ENCODE assay signal across 17 mouse cellular contexts in the genomic region with DNA sequence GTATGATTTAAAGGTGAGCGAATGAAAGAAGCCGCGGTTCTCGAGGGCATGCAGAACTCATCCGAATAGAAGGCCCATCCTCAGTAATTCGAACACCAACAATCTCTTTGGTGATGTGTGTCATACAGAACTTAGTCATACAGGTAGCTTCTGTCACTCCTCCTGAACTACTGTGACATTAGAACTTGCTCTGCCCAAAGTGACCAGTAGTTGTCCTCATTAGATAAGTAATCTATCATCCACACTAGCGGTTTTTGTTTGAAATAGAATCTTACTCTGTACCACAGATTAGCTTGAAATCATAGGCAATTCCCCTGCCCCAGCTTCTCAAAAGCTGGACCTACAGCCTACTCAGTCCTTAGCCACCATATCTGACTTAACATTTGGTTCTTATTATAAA.
DNase-seq lines count a peak whose midpoint lies in the region; ATAC-seq lines count a peak whose summit lies in the region.
"Had no signal": no experiment of that assay in that cellular context is flagged by ENCODE, and none has a peak within 500 bp of the region (broad histone marks: within the 10 kb centered on the region; RNA-seq: fewer than 3 reads in every experiment).

No protein-coding gene starts in this region.

- no peaks in the 10 kb centered on the region for H3K4me1 ChIP-seq in heart, embryonic 12.5 days (replicated peaks)
- H3K4me1 ChIP-seq: forebrain, embryonic 12.5 days; hindbrain, embryonic 10.5 days; limb, embryonic 13.5 days had no signal

- no peaks in the 10 kb centered on the region for H3K27me3 ChIP-seq in heart, embryonic 12.5 days (replicated peaks)
- H3K27me3 ChIP-seq: forebrain, embryonic 12.5 days; limb, embryonic 13.5 days had no signal

- no peak overlapping the region for H3K27ac ChIP-seq in heart, embryonic 12.5 days (ENCODE audit: poor library complexity, severe bottlenecking)
- H3K27ac ChIP-seq: forebrain, embryonic 12.5 days; hindbrain, embryonic 10.5 days; limb, embryonic 13.5 days had no signal

- H3K9me3 ChIP-seq in heart, embryonic 12.5 days (replicated peaks) = no peaks in the 10 kb centered on the region
- H3K9me3 ChIP-seq: forebrain, embryonic 12.5 days; hindbrain, embryonic 10.5 days; limb, embryonic 13.5 days had no signal

- no peak overlapping the region for H3K9ac ChIP-seq in heart, embryonic 12.5 days
- H3K9ac ChIP-seq: forebrain, embryonic 12.5 days; limb, embryonic 13.5 days had no signal

- no peak overlapping the region for H3K4me3 ChIP-seq in heart, embryonic 12.5 days
- H3K4me3 ChIP-seq: forebrain, embryonic 12.5 days; hindbrain, embryonic 10.5 days; limb, embryonic 13.5 days; myocyte had no signal

- H3K4me2 ChIP-seq in heart, embryonic 12.5 days = no peak overlapping the region
- H3K4me2 ChIP-seq: forebrain, embryonic 12.5 days; limb, embryonic 13.5 days had no signal

- no peaks in the 10 kb centered on the region for H3K36me3 ChIP-seq in heart, embryonic 12.5 days
- H3K36me3 ChIP-seq: forebrain, embryonic 12.5 days; hindbrain, embryonic 10.5 days; limb, embryonic 13.5 days had no signal

- 77% methylated on average over 7 of the region's 7 CpGs for whole genome bisulfite sequencing in heart, embryonic 12.5 days

- DNase-seq in kidney, adult 9 months = peak; percentile 16
- no peak for DNase-seq in kidney, adult 11 months
- peak; percentile 9 for DNase-seq in 3T3-L1 (ENCODE audit: low read depth, low spot score)
- peak; percentile 30 for DNase-seq in induced T-regulatory cell, adult 2 months (ENCODE audit: low read depth)
- DNase-seq in adrenal gland, postnatal 4 days (ENCODE audit: low spot score in 2 of 2) = no peak
- DNase-seq: cerebellum, adult 9-11 months; embryo, embryonic 11 days; gastrocnemius, postnatal 36 days; lung, adult 2 months; midbrain, embryonic 14.5 days; thymus, adult 18-20 months had no signal

- ATAC-seq in CD4-positive, CD25-positive, alpha-beta regulatory T cell, adult 4 months = peak; percentile 78
- ATAC-seq in heart, embryonic 12.5 days (ENCODE audit: insufficient number of reproducible peaks, low FRiP score) = no peak

Comparison
In these comparisons a context has a peak if more than half of its experiments do, and no peak if none do; other contexts are left out.
1. DNase-seq: peak in kidney, adult 9 months (single experiment), 3T3-L1 (single experiment) and induced T-regulatory cell, adult 2 months (single experiment); none in kidney, adult 11 months (single experiment) and adrenal gland, postnatal 4 days (0 of 2).